Mouse (Mus musculus) T-helper 2 cell (primary cell): ENCODE measurements around the gene Nkx3-2.

Source experiments
- in situ Hi-C: fragments of 300-600 bp; cut with MboI, MseI; formaldehyde crosslinking; loops from one replicate; pipeline ENCODE4 v1.15.1; 2025; ENCODE audit warnings: high pct_unique_total_duplicates

The Nkx3-2 gene

GRCm38 (mm10) chr5:41762141-41762946, 2.0 kb downstream of the Nkx3-2 start:
- in situ Hi-C loops, result no loop called here

GRCm38 (mm10) chr5:41761509-41762140, 2.7 kb downstream of the Nkx3-2 start:
- in situ Hi-C loops, result no loop called here

GRCm38 (mm10) chr5:41760831-41761508, 3.3 kb downstream of the Nkx3-2 start:
- in situ Hi-C loops, result no loop called here

GRCm38 (mm10) chr5:41760071-41760470, 4.2 kb downstream of the Nkx3-2 start:
- in situ Hi-C loops, result no loop called here

GRCm38 (mm10) chr5:41758671-41759639, 5.3 kb downstream of the Nkx3-2 start:
- in situ Hi-C loops, result loop anchor here (10.0 kb wide), 1 partner anchor 634 kb away; no protein-coding TSS in a partner anchor

- in situ Hi-C loops, result loop anchor here (10.0 kb wide), 1 partner anchor 633 kb away; no protein-coding TSS in a partner anchor
Observed at GRCm38 (mm10) chr5:41757338-41757737, 7.0 kb downstream of the Nkx3-2 start.

GRCm38 (mm10) chr5:41756396-41756795, 7.9 kb downstream of the Nkx3-2 start:
- in situ Hi-C loops, result loop anchor here (10.0 kb wide), 1 partner anchor 632 kb away; no protein-coding TSS in a partner anchor

GRCm38 (mm10) chr5:41755373-41755960, 8.8 kb downstream of the Nkx3-2 start:
- in situ Hi-C loops, result loop anchor here (10.0 kb wide), 1 partner anchor 631 kb away; no protein-coding TSS in a partner anchor

GRCm38 (mm10) chr5:41754836-41755235, 9.5 kb downstream of the Nkx3-2 start:
- in situ Hi-C loops, result loop anchor here (10.0 kb wide), 1 partner anchor 630 kb away; no protein-coding TSS in a partner anchor

- in situ Hi-C loops, result loop anchor here (10.0 kb wide), 1 partner anchor 630 kb away; no protein-coding TSS in a partner anchor
Observed at GRCm38 (mm10) chr5:41754226-41754775, 10.0 kb downstream of the Nkx3-2 start.

- in situ Hi-C loops, result loop anchor here (10.0 kb wide), 1 partner anchor 628 kb away; no protein-coding TSS in a partner anchor
Observed at GRCm38 (mm10) chr5:41752721-41753120, 11.6 kb downstream of the Nkx3-2 start.

- in situ Hi-C loops, result no loop called here
Observed at GRCm38 (mm10) chr5:41744898-41745780, 19.2 kb downstream of the Nkx3-2 start.

GRCm38 (mm10) chr5:41744234-41744633, 20.1 kb downstream of the Nkx3-2 start:
- in situ Hi-C loops, result no loop called here

GRCm38 (mm10) chr5:41738817-41739216, 25.5 kb downstream of the Nkx3-2 start:
- in situ Hi-C loops, result no loop called here

GRCm38 (mm10) chr5:41737039-41737438, 27.3 kb downstream of the Nkx3-2 start:
- in situ Hi-C loops, result no loop called here

GRCm38 (mm10) chr5:41727017-41727416, 37.3 kb downstream of the Nkx3-2 start:
- in situ Hi-C loops, result no loop called here

GRCm38 (mm10) chr5:41725573-41725972, 38.7 kb downstream of the Nkx3-2 start:
- in situ Hi-C loops, result no loop called here
